Mouse (Mus musculus) G1E (cell line): ENCODE measurements at regions not wholly inside any gene's neighbourhood (a gene's known extent, or its start where the extent isn't known, plus 50 kb on each side); places are given as distances from the start of the nearest gene placed in this dataset.

Source experiments
- CTCF ChIP-seq: IDR thresholded peaks from 2 replicates; pipeline ENCODE4 v1.5.1; 2012; ENCODE audit warnings: low read depth, low read length, inconsistent platforms, mixed read lengths
- GATA1 ChIP-seq: IDR thresholded peaks from 2 replicates; pipeline ENCODE4 v1.6.1; 2012; ENCODE audit warnings: borderline replicate concordance, low read length, inconsistent platforms, mixed read lengths

GRCm38 (mm10) chr12:29354816-29355215 lies 173.4 kb upstream of the Myt1l start:
- TF ChIP-seq GATA1 (no peak), CTCF (no peak)
